Mouse (Mus musculus) brain, adult 2 months (tissue): ENCODE measurements around the gene Nfkbib.
A peak's percentile ranks its signal among the peaks of the same experiment; 100 is the strongest.

Experiments
- DNase-seq: peaks from one replicate; pipeline ENCODE4 v3.0.0; 2011; ENCODE audit warnings: low read depth, low spot score

Gene Nfkbib

DNA sequence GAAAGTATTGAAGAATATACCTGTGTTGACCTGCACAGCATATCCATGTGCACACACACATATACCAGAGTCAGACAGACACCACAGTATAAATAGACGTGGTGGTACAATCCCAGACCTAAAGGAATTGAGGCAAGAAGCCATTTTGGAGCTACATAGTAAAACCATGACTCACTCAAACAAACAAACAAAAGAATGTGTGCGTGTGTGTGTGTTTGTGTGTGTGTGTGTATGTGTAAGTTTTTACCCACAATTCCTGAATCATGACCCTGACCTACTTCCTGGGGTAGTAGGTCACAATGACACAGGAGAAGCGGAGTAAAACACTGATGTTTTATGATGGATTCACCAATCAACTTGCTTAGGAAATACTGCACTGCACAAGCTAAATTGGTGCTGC, 34.1 kb upstream of the Nfkbib start:
- no peak for DNase-seq

DNA sequence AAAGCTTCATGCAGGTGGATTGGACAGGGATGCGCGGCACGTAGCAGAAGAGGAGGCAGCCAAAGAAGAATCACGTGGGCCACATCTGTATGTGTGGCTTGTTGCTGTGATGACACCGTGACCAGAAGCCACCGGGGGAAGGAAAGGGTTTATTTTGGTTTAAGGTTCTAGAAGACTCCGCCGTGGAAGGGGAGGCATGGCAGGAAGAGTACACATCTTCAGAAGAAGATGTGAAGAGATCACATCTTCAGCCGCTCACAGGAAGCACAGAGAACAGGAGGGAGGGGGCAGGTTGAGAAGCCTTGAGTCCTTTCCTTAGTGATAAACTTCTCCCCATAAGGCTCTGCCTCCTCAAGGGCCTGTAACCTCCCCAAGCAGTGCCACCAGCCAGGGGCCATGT, 32.7 kb upstream of the Nfkbib start:
- no peak for DNase-seq

DNA sequence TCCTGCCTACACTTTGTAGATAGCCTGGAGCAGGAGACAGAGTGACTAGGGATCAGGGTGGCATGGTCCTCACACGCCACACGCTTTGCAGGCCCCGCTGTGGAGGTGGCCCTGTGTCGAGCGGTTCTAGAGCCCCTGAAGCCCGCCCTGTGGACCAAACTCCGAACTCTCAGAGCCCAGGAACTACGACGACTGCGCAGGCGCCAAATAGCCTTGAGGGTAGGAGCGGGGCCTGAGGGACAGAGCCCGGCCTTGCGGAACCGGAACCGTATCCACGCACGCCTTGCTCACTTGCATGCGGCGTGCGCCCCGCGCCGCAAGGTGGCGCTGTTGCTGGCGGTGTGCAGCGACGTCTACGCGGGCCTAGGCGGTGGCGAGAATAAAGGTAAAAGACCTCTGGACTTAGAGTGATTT, 29.3 kb upstream of the Nfkbib start:
- DNase-seq, result peak; percentile 92

DNA sequence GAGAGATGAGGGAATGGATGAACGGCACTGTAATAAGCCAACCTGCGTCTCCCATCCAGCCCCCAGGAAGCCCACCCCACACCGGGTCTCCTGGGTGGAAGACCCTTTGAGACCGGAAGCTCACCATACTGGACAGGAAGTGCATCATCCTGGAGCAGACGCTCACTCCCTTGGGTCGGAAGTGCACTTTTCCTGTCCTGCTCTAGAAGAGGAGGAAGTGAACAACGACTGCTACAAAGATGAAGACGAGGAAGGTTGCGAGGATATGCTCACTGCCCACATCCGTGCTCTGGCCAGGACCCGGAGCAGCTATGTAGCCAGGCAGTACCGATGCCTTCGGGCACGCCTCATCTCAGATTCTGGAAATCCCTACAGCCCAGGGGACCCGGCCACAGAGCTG, 28.5 kb upstream of the Nfkbib start:
- DNase-seq, result no peak

DNA sequence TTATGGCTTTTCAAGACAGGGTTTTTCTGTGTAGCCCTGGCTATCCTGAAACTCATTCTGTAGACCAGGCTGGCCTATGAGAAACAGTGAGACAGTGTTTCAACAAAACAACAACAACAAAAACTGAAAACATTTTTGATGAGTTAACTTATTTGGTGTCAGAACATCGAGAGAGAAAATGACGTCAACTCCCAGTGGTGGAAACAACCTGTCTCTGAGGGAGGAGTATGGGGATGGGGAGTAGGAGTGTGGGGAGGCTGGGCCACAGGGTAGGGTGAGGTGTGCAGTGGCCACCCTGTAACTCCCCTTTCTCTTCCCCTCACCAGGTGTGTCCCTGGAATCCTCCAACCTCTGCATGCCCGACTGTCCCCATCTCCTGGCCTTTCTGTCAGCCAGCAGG, 27.2 kb upstream of the Nfkbib start:
- DNase-seq, result no peak

DNA sequence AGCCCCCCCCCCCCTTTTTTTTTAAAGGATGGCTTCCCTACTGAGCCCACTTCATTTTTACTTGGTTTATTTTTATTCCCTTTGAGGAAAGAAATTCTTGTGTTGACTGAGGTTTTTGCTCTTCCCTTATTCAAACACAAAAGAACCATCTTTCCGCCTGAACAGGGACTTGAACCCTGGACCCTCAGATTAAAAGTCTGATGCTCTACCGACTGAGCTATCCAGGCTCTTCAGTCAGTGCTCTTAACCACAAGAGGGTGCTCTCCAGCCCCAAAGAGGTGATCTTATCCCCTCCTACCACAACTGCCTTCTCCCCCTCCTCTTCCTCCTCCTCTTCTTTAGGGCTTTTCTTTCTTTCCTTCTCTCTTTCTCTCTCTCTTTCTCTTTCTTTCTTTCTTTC, 26.5 kb upstream of the Nfkbib start:
- DNase-seq, result peak; percentile 52

DNA sequence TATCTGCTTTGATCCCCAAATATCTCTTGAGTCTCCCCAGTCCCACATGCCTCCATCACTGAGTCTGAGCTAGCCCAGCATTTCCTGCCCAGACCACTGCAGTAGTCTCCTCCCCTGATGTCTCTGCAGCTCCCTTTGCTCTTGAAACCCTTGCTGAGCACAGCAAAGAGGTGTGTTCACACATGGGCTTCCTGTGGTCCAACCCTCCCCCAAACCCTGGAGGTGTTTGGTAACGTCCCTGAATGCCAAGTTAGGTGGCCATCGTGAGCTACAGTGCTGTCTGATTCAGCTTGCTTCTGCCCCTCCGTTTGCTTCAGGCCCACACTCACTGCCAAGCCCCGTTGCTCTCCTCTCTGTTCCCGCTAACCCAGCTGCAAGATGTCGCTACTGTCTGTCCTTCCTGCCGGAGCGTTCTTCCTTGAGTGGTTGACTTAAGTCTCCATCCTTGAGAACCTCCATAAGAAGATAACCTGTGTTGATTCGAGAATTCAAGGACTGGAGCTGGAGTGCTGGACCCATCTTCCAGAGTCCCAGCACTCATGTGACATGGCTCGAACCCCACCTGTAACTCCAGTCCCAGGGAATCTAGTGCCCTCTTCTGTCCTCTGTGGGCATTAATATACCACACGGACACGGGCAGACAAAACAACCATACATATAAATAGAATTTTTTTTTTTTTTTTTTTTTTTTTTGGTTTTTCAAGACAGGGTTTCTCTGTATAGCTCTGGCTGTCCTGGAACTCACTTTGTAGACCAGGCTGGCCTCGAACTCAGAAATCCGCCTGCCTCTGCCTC, 25.3 kb upstream of the Nfkbib start:
- DNase-seq, result no peak

DNA sequence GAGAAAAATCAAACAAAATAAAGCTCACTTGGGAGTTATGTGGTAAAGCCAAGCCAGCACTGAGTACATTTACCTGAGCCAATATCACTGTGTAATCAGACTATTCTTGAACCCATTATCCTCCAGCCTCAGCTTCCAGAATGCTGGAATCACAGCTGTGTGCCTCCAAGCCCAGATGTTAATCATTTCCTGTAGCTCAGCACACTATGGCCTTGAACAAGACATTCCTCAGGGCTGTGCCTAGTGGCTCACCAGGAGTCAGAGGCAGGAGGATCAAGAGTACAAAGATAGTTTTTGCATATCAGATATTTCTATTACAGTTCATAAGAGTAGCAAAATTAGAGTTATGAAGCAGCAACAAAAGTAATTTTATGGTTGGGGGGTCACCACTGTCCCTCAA, 24.4 kb upstream of the Nfkbib start:
- DNase-seq, result no peak

DNA sequence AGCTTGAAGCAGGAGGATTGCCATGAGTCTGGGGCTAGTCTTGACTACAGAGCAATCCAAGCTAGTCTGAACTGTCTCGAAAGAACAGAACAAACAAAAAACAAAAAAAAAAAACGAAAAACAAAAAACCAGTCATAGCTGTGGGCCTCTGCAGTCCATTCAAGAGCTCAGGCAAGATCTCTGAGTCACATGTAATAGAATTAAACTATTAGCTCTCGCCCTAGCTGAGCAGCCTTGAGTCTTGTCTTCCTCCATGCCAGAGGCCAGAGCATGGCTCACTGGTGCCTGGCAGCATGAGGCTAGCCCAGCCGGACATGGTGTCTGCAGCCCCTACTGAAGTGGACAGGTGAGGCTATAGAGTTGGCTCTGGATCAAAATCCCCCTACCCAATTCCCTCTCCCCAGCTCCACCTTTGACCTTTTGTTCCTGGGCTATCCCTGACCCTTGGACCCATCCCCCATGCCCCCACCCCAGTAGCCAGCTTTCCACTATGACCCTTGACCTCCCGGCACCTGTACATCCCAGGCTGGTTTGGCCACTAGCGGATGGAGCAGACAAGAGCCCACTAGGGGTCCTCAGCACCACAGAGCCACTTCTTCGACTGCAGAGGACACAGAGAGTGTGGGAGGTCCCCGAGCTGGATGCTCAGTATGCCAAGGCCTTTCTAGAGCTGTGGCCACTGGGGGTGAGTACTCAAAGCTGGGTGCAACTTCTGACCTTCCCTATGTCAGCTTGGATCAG, 22.9 kb upstream of the Nfkbib start:
- DNase-seq, result no peak

DNA sequence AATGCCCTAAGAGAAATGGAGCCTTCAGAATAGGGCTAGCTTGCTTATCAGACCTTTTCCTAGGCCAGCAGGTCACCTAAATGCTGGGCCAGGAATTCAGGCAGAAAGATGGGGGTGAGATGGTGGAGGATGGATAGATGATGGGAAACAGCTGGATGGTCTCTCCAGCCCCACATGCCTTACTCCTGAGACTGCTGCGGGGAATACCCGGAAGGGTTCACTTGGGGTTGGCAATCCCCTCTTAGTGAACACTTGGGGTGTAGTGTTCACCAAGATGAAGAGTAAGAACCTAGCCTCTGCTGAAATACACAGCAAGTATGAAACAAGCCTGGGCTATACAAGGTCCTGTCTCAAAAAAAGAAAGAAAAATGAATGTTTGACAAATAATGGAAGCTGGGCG, 21.9 kb upstream of the Nfkbib start:
- DNase-seq, result no peak

DNA sequence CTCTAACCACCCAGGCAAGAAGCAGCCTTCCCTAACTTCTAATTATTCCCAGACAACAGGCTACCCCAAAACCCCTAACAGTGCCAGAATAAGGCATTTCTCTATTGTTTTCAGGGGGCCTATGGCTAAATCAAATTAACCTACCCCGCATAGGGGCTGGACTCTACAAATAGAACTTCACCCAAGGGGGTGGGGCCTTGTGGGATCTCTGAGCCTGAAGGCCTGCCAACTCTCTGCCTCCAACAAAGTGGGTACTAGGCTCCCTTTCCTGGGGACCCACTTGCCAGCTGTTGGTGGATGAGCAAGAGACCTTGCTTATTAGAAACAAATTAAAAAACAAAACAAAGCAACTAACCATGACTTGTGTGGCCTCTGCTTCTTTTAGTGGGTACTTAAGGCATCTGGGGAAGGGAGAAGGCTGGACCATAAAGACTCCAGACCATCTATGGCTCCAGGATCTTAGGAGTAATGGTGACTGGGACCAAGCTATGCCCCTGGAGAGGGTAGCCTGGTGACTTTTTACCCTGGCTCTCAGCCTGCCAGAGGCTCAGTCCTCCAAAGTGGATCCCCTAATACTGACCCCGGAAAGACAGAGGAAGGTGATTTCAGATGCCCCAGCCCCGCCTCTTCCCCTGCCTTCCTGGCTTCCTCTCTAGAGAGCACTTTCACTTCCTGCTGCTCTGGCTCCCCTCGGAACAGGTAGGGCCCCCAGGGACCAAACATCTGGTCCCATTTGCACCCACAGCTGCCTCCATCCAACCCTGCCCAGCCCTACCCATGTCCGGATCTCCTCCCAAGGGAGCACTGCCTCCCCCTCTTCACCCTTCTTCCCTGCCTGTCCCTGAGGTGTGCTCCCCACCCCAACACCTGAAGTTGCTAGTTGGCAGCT, 21.2 kb upstream of the Nfkbib start, which contains the start of gene Rinl:
Rinl (plus strand) TSS at position 663 of the 889 bp plus-strand sequence.
- no peak for DNase-seq

DNA sequence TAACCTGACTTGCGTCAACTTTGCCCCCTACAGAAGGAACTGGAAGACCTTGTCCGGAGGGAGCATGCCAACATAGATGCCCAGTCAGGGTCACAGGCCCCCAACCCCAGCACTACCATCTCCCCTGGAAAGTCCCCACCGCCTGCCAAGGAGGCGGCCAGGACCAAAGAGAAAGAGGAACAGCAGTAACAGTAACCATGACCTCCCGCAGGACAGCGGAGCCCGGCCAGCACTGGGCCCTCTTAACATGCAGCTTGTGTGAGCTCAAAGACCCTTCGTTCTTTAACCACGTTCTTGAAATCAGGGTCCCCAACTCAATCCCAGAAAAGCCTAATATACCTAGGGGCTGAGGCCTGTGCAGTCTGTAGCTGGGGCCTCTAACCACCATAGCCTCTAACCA, 20.6 kb upstream of the Nfkbib start:
- DNase-seq, result no peak

DNA sequence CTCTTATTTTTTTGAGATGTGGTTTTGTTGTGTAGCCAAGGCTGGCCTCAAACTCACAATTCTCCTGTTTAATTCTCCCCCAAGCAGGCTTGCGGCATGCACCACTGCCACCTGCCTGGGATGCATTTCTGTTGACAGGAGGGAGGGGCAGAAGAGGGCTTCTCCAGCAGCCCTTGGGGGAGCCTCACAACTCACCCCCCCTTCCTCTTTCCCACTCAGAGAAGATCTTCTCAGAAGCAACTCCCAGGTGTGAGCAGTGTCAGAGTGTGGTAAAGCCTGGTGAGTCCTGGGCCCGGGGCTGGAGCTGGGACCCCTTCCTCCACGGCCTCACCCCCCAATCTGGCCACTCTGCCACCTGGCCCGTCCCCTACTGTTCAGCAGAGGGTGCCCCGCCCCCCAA, 17.8 kb upstream of the Nfkbib start:
- no peak for DNase-seq

DNA sequence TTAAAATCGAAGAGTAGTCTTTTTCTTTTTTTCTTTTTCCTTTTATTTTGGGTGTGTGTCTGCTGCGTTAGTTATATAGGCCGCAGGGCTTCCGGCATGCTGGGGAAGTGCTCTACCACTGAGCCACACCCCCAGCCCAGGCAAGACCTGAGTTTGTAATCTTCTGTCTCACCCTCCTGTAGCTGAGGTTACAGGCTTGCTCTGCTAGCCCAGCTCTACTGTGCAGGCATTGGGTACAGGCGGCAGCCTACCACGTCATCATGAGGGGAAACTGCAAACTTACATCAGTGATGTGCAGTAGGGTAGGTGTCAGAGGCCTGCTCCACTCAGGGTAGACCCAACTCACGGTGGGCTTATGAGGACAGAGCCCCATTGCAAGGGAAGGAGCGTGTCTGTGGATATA, 13.9 kb upstream of the Nfkbib start:
- DNase-seq, result peak; percentile 30

DNA sequence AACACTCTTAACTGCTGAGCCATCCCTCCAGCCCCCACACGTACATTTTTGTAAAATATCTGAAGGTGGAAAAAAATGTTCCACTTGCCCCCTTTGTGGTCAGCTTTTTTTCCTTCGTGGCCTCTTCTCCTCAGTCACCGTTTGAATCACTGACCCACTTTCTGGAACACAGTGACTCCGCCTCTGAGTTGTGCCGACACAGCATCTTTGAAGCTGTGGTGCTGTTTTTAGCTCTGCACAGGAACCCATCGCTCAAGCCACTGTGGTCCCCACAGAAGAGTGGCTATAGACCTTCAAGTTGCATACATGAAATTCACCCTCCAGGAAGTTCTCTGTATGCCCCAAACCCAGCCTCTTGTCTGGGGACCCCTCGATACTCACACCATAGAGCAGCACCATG, 13.5 kb upstream of the Nfkbib start:
- DNase-seq, result peak; percentile 82

DNA sequence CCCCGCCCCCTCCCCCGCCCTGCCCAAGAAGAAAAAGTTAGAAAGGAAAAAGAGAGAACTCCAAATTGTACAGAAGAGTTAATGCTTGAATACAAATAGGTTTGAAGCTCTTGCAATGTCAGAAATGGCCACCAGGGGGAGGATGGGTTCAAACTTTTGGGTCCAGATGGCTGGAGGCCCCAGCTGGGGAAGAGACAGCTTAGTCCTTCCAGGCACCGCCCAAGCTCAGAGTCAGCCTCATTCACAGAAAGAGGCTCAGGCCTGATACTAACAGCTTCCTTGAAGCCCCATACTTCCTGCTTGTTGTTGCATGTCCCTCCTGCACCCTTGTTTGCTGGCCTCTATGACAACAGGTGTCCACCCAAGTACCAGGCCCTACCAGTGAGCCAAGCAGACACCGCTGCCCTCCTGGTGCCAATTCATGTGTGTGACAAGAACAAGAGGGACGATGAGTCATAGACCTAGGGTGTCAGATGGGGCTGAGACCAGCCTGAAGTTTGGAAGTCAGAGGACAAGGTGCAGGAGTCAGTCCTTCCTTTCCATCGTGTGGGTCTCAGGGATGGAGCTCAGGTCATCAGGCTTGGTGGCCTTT, 12.9 kb upstream of the Nfkbib start:
- DNase-seq, result peak; percentile 95

DNA sequence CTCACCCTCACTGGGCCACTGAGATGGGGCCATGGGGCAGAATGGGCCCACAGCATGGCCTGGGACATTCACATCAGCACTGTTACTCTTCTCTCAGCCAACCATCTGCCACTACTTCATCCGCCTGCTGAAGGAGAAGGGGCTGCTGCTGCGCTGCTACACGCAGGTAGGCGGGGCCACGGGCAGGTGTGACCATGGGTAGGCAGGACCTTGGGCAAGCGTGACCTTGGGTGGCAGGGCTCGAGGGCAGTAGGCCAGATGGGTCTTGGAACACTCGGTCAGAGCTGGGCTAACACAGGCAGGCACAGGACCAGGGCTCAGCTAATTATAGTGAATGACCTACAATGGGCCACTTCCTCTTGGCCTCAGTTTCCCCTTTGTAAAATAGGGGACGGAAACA, 11.5 kb upstream of the Nfkbib start:
- DNase-seq, result no peak

DNA sequence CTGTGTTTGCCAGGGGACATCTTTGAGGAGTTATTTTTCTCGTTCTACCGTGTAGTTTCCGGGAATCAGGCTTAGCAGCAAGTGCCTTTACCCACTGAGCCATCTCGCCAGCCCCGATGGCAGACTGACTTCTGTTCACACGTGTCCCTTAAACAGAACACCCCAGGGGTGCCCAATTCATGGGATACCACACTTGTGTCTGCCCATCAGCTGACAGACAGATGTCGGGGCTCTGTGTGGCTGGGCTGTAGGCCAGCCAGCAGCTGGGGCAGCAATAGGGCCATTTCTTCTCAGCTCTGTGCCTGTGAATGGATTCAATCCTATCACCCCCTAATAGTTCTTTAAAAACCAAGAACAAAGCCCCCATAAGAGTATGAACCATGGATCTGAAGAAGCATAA, 7.8 kb upstream of the Nfkbib start:
- DNase-seq, result peak; percentile 46

DNA sequence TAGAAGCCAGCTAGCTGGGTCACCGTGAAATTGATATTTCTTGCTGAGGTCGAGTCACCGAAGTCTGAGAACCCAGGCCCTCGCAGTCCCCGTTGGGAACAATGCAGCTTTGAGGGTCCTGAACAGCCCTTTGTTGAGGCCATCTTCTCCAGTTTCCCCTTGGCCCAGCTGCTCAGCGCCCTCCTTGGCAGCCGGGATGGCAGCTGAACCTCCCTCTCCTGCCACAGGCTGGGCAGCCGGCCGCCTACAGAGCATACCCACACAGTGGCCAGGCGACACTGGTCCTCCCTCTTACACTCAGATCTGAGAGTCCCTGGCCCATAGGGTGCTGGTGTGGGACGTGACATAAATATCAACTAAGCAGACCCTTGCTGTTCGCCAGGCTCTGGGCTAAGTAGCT, 6.9 kb upstream of the Nfkbib start:
- peak; percentile 82 for DNase-seq

DNA sequence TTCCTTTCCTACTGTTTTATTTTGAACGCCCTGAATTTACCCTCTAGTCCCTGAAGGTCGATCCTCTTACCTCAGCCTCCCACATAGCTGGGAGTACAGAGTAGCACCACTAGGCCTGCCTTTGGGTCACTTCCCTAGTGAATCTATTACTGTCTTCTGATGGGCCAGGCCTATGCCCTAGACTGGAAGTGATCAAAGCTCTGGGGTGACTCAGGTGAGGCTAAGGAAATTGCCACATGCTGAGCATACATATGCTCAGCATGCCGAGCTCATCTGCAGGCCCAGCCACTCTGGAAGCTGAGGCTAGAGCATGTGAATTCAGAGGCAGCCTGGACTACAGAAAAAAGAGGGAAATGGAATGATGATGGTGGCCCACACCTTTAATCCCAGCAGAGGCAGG, 5.9 kb upstream of the Nfkbib start:
- DNase-seq, result peak; percentile 76

DNA sequence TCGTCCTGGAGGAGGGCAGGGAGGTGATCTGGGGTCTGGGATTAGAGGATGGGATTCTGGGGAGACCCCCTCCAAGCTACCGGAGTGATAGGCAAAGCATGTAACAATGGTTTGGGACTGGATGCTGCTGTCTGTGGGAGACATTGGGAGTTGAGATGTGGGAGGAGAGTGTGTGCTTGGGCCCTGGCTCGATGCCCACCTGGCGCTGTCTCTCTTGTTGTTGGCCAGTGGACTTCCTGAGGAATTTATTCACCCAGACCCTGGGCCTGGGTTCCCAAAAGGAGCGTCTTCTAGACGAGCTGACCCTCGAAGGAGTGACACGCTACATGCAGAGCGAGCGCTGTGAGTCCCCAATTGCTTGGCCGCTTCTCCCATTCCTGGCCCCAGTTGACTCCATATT, 4.6 kb upstream of the Nfkbib start:
- no peak for DNase-seq

DNA sequence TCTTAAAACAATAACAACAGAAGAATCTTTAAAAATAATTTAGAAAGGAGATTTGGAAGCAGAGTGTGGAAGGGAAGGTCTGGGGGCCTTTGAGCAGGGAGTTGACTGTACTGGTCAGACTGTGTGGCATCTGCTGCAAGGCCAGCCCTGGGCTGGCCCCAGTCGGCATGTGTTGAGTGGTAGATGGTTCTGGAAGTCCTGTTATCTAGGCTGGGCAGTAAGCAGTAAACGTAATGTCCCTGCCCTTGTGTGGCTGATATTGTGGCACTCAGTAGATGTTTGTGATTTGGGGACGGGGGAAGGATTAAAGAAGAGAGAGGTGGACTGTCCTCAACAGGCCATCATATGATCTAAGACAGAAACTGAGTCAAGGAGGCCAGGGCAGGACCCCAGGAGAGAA, 3.0 kb upstream of the Nfkbib start:
- no peak for DNase-seq
